Mouse (Mus musculus) macrophage (primary cell): ENCODE results near the gene Slc22a22. TPM values are rescaled to one million over a fixed set of nuclear protein-coding genes. Genes with fewer than 3 reads are reported as not detected.

Experiments used
- H3K27ac ChIP-seq: fragments of 350-480 bp; formaldehyde crosslinking; 2 replicates; pipeline ENCODE4 v1.9.0; 2021
- H3K36me3 ChIP-seq: fragments of 350-480 bp; formaldehyde crosslinking; 2 replicates; pipeline ENCODE4 v1.9.0; 2021; ENCODE audit errors: inconsistent target
- H3K4me3 ChIP-seq: fragments of 350-480 bp; formaldehyde crosslinking; 2 replicates; pipeline ENCODE4 v1.9.0; 2021; ENCODE audit errors: inconsistent target
- H3K79me2 ChIP-seq: fragments of 350-480 bp; formaldehyde crosslinking; 2 replicates; pipeline ENCODE4 v1.9.0; 2021; ENCODE audit errors: inconsistent target
- WGBS: methylation state at CpG from one replicate; pipeline ENCODE4 v1.1.7; 2026; ENCODE audit warnings: inconsistent platforms; ENCODE audit not compliant: missing documents; 5-methylcytosine and 5-hydroxymethylcytosine counted together
- polyA plus RNA-seq: library from polyadenylated mRNA; stranded (reverse); fragments of 250-400 nt; gene quantifications from 3 replicates; pipeline ENCODE4 v1.2.4, GENCODE M21; 2018; ENCODE audit warnings: inconsistent platforms
- total RNA-seq, 78 experiments: library from RNA; depleted of rRNA; stranded (reverse); fragments of 250-400 nt; gene quantifications; 1 replicate in 9 of 78; 2 replicates in 24 of 78; 3 replicates in 43 of 78; 4 replicates in 2 of 78; pipeline ENCODE4 v1.2.4; 2018; ENCODE audit warnings: inconsistent platforms in 56 of 78

Gene Slc22a22
- not detected for total RNA-seq (2018; cell fraction: chromatin; rRNA removed)
- not detected for total RNA-seq (2018; cell fraction: cytosol; rRNA removed)
- total RNA-seq (2018; cell fraction: nucleus; rRNA removed), result not detected
- polyA plus RNA-seq, result not detected in 3 replicates

DNA sequence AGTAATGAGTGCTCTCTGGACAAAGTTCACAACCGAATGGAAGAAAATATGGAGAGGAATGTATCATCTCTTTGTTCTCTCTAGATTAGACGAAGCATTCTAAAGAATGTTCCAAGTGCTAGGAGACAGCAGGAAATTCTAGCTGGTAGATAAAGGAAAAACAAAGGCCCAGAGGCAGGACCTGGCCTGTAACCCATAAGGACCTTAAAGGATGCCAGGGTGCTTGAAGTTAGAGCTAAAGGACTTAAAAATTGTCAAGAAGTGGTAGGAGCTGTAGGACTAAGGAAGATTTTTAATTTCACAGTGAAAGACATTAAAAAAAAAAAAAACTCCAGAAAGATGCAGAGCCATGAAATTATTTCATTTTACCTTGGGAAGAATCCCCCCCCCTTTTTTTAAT is at the start of gene Slc22a22:
Slc22a22 (minus strand) TSS at position 101 of the 400 bp plus-strand sequence.
- H3K79me2 ChIP-seq, result no peaks in the 10 kb centered on the region
- H3K27ac ChIP-seq, result no peak within 1 kb of the TSS
- H3K4me3 ChIP-seq, result no peak within 1 kb of the TSS
- H3K36me3 ChIP-seq, result no peaks in the 10 kb centered on the region
- WGBS, result 88% methylated on average over 2 of the region's 2 CpGs

DNA sequence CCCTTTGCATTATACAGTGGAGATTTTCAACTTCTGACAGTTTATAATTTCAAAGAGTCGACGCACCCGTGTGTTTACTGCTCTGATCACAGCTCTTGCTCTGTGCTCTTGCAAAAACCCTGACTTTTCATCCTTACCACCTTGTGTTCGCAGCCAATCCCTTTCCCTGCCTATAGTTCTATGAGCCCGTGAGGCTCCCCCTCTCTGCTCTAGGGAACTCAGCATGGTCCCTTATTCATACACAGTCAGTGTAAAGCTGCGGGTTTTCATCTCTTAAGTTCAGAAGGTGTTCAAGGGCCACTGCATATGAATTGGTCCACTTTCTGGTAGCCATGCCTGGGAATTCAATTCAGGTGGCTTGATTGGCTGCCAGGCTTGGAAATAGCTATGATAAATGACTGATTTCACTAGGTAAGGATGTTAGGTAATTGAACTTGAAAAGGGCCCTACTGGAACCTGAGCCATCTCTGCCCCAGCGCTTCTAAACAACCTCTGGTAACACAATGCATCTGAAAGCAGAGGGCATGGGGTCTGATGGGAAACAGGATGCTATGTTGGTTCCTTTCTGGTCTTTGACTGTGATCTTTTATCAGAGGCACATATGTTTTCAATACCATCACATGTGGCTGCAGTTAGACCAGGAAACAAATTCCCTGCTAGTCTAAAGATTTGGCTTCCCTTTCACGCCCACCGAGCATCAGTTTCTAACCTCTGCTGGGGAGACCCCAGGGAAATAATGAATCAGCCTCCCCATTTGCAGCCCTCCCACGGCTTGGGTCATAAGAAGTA is 46.3 kb upstream of the Slc22a22 start:
- Histone ChIP-seq H3K27ac (no peak overlapping the region), H3K36me3 (no peaks in the 10 kb centered on the region), H3K79me2 (no peaks in the 10 kb centered on the region), H3K4me3 (no peak overlapping the region)
- WGBS, result 90% methylated on average over 10 of the region's 10 CpGs

DNA sequence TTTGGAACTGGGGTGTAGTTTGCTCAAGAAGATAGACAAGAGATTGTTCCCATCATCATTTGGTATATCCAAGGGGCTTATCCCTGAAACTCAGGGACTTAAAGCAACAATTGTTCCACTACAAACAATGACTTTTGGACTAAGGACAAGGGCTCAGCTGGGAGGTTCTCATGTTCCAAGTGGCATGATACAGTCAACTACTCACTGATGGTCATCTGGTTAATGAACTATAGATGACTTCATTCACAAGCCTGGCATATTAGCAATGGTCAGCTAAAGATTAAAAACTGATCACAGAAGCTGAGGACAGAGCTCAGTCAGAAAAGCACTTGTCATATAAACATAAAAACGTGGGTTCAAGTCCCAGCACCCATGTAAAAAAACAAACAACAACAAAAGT is 44.7 kb upstream of the Slc22a22 start:
- WGBS, result 60% methylated on average over 1 of the region's 1 CpGs
- Histone ChIP-seq H3K4me3 (no peak overlapping the region), H3K27ac (no peak overlapping the region), H3K79me2 (no peaks in the 10 kb centered on the region), H3K36me3 (no peaks in the 10 kb centered on the region)

DNA sequence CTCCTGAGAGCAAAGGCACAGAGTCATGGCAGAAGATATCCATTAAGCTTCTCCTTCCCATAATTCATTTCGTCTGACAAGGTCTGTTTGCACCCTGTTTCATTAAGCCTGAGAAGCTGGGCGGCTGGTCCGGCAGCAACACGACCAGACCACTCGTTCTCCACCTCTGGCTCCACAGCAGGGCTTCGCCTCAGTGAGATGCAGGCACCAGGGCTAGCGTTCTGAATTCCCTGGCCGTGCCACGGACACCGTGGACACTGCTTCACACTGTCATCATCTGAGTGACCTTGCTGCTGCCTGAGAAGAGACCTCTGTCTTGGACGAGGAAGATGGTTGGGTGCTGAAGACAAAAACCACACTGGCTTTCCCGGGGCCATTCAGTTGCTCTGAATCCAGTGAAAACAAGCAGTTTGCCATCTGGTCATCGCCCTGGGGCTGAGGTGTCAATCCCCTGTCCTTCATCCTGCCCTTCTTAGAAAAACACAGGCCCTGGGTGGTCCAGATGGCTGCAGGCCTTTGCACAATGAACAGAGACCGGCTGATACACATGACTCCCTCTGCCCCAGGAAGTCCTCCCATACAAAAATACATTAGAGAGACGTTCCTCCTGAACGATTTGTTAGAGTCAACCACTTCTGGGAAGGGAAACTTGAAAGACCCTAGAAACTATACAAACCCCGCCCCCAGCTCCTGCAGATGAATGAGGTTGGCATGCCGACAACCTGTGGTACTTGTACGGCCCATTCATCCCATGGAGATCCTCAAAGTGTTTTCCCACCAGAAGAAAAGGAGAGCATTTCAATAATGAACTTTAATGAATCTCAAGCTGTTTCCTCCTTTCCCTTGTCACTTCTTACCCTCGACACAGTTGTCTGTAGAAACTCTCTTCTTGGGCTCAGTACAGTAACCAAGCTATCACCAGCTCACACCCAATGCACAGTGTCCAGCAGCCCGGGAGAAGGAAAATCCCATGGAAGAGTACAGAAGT is 32.1 kb upstream of the Slc22a22 start:
- H3K4me3 ChIP-seq, result no peak overlapping the region
- WGBS, result 71% methylated on average over 21 of the region's 21 CpGs
- no peak overlapping the region for H3K27ac ChIP-seq
- H3K36me3 ChIP-seq, result no peaks in the 10 kb centered on the region
- H3K79me2 ChIP-seq, result no peaks in the 10 kb centered on the region

DNA sequence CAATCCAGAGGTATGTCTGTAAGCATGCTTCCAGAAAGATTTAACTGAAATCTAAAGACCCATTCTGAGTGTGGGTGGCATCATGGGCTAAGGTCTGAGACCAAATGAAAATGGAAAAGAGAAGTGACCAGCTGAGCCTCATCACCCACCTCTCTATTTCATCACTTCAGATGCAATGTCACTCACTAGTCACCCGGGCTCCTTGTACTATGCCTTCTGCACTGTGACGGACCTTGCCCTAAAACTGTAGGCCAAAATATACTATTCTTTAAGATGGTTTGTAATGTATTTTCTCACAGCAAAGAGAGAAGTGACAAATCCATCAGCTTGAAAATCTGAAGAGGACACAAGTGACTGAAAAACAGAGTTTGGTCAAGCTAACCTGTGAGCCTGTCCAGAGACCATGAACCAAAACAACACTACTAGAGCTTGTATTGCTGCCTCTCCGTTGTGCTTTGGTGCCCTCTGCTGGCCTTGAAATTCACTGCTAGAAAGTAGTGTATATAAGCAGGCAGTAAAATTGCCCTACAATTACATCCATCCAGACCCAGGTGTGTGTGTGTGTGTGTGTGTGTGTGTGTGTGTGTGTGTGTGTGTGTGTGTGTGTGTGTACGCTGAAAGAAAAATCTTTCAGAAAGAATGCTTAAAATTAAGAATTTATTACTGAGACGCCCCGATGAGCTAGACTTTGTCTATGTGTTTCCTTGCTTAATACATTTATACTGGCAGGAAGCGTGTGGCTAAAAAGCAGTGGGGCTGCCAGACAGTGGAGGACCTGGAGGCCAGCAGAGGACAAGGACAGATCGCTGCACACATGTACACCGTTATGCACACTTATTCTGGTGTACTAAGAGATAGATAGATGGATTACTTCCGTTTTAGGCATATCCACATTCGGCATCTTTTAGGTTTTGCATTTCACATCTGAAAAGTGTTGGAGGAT is 31.1 kb upstream of the Slc22a22 start:
- Histone ChIP-seq H3K36me3 (no peaks in the 10 kb centered on the region), H3K4me3 (no peak overlapping the region), H3K27ac (no peak overlapping the region), H3K79me2 (no peaks in the 10 kb centered on the region)
- WGBS, result 77% methylated on average over 10 of the region's 11 CpGs

DNA sequence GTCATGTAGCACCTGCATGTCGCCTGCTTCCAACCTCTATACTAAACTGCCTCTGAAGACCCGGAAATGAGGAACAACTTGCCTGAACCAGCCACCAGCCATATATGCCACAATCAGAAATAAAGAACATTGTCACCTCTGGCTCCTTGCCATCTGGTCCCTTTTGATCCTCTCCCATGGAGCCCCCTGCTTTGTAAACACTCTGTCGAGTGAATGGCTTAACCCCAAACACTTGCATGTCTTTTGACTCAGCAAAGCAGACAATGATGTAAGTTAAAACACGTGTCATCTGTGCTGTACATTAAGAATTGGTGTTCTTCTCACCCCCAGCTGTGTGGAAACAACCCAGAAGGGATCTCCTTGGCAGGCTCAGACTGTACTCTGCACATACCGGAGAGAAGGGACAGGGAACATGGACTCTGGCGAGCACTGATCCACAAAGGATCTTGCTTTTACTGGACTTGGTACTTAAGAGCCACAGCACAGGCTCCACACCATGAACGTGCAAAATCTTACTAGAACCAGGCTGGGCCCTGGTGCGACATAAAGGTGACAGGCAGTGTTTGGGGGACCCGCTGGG is 26.8 kb upstream of the Slc22a22 start:
- no peak overlapping the region for H3K4me3 ChIP-seq
- H3K36me3 ChIP-seq, result no peaks in the 10 kb centered on the region
- 75% methylated on average over 9 of the region's 9 CpGs for WGBS
- H3K79me2 ChIP-seq, result no peaks in the 10 kb centered on the region
- no peak overlapping the region for H3K27ac ChIP-seq

DNA sequence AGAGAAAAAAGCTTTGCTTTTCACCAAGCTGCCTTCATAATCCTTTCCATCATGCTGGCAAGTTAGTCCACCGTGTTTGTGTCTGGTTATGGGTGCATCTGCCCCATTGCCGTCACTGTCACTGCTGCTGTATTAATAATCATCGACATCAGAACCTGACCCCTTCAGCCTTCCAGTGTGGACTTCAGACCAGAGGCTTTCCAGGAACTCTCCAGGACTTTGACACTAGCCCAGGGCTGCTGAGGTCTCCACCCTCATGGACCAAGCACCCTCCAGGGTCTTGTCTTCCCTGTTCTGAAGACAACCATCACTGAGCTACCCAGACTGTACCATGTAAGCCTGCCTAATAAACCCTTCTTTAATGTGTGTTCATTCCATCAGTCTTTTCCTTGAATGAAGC is 26.2 kb upstream of the Slc22a22 start:
- 92% methylated on average over 3 of the region's 3 CpGs for WGBS
- Histone ChIP-seq H3K27ac (no peak overlapping the region), H3K36me3 (no peaks in the 10 kb centered on the region), H3K4me3 (no peak overlapping the region), H3K79me2 (no peaks in the 10 kb centered on the region)

DNA sequence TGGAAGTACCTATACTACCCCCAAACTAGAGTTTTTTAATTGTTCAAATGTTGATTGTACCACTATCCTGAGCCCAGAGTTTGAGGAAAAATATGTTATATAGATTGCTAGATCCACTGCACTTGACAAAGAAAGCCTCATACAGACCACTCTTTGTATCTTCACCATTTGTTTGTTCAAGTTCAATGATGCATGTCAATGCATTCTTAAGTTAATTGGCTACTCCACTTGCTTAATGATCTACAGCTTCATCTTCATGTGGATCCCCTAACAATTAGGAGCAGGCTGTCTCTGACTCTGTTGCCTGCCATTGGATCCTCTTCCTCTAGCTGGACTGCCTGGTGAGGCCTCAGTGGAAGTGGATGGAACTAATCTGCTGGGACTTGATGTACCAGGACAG is 24.1 kb upstream of the Slc22a22 start:
- Histone ChIP-seq H3K36me3 (no peaks in the 10 kb centered on the region), H3K27ac (no peak overlapping the region), H3K79me2 (no peaks in the 10 kb centered on the region), H3K4me3 (no peak overlapping the region)

DNA sequence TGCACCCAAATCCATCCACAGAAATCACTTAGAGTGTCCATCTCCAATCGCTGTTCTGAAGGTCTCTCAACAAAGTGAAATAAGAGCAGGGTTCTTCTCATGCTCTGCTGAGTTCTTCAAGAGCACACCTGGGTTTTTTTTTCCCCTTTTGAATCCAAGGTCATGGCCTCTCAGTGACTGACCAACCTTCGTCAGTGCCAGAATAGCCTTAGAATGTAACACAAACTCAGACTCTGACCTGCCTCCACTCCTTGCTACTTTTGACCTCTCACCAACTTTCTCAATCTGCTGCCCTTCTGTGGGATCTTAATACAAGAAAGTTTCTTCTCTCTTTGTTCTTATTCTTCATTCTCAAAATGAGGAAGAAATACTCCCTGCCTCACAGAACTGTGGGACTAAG is 18.7 kb upstream of the Slc22a22 start:
- Histone ChIP-seq H3K4me3 (no peak overlapping the region), H3K36me3 (no peaks in the 10 kb centered on the region), H3K79me2 (no peaks in the 10 kb centered on the region), H3K27ac (no peak overlapping the region)
- WGBS, result 100% methylated on average over 2 of the region's 2 CpGs

DNA sequence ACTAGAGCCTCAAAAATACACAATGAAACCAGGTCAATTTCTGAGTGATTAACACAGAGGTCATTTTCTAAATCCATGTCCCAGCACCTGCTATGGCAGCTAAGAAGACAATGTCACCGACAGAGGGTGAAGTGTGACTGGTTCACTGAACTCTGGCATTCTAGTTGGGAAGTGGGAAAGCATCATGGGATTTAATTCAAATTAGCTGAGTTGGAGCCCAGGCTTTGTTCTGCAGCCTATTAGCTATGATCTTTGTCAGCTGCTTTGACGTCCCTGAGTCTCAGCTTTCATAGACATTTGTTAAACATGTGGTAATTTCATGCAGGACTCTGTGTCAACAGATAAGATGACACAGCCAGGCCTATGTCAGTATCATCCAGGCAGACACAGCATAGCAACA is 5.1 kb upstream of the Slc22a22 start:
- no peak overlapping the region for H3K4me3 ChIP-seq
- H3K27ac ChIP-seq, result no peak overlapping the region
- H3K79me2 ChIP-seq, result no peaks in the 10 kb centered on the region
- WGBS, result 80% methylated on average over 2 of the region's 2 CpGs
- no peaks in the 10 kb centered on the region for H3K36me3 ChIP-seq

DNA sequence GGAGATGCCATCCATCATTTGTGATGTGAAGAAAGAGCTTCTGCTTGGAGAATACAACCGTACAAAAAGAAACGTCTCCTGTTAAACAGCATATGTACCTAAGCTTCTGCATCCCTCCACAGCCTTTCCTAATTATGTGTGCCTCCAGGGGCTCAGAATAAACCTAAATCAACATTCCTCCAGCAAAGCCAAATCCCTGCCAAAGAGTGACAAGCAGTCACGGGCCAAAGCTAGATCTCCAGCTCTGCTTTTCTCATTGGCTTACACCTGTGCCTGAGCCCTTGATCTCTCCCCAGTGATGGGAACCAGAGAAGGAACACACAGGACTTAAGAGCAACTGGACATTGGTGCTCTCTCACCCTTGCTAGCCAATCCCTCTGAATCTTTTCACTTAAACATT is 5.8 kb downstream of the Slc22a22 start:
- H3K27ac ChIP-seq, result no peak overlapping the region
- no peaks in the 10 kb centered on the region for H3K79me2 ChIP-seq
- no peak overlapping the region for H3K4me3 ChIP-seq
- WGBS, result 92% methylated on average over 3 of the region's 3 CpGs
- no peaks in the 10 kb centered on the region for H3K36me3 ChIP-seq

DNA sequence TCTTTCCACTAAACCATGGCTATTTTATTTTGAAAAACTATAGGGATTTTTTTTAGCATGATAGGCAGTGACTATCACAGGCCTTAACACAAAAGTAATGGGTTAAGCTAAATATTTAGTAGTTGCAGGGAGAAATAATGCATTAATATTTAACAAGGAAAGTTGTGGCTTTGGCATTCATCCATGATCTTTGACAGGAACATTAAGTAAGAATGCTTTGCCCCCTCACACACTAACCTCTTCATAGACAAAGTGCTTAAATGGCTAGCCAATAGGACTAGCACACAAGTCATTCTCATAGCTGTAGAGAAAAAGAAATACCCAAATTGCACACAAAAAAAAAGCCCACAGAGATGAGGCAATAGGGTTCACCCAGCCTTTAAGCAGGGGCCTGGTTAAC is 11.4 kb downstream of the Slc22a22 start:
- Histone ChIP-seq H3K36me3 (no peaks in the 10 kb centered on the region), H3K27ac (no peak overlapping the region), H3K79me2 (no peaks in the 10 kb centered on the region), H3K4me3 (no peak overlapping the region)

DNA sequence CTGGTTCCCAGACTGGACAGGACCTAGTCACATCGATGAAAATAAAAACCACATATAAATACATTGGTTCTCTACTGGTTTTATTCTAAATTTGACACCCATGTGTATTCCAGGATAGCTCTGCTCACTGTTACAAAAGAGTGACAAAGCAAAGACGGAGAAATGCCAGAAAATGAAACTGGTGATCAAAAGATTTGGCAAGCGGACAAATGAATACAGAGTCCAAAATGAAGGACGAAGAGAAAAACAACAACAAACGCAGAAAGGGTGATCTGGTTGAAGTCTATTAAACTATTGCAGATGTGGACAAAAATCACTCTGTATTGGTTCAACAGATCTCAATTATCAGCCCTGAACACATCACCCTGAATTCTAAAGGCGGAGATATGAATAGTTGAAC is 12.4 kb downstream of the Slc22a22 start:
- H3K79me2 ChIP-seq, result no peaks in the 10 kb centered on the region
- 88% methylated on average over 6 of the region's 6 CpGs for WGBS
- no peak overlapping the region for H3K27ac ChIP-seq
- H3K36me3 ChIP-seq, result no peaks in the 10 kb centered on the region
- no peak overlapping the region for H3K4me3 ChIP-seq

DNA sequence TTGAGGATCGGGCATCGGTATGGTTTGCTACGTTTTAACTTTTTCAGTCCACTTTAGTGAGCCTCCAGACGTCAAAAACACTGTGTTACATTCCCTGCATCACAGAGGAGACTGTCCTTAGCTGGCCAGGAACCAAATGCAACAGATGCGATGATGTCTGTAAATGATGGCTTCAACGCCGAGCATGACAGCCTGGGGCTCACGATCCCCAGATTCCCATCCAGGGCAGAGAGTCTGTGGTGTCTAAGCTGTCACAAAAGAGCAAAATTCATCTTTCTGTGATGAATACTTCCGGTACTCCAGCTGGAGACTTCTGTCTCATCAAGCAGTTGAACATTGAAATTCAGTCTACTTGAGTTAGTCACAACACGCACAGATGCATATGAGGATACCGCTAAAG is 13.4 kb downstream of the Slc22a22 start:
- no peak overlapping the region for H3K27ac ChIP-seq
- H3K36me3 ChIP-seq, result no peaks in the 10 kb centered on the region
- WGBS, result 94% methylated on average over 11 of the region's 11 CpGs
- no peak overlapping the region for H3K4me3 ChIP-seq
- H3K79me2 ChIP-seq, result no peaks in the 10 kb centered on the region
